Mouse (Mus musculus) midbrain, embryonic 11.5 days (tissue): ENCODE data around the gene Vps50. TPM values are rescaled to one million over a fixed set of nuclear protein-coding genes. Genes with fewer than 3 reads are reported as not detected.
A peak's percentile ranks its signal among the peaks of the same experiment; 100 is the strongest.
"Not testable (repeated sequence)": the region's sequence is repeated elsewhere in the genome, so short reads cannot be mapped to it uniquely, and the experiment has no call there.

ENCODE experiments used
- ATAC-seq: fragments of 200-750 bp; cut with Nextera tagmentation; 2 replicates; pipeline ENCODE4 v1.8.0; 2017; ENCODE audit warnings: moderate TSS enrichment, moderate library complexity; ENCODE audit not compliant: low FRiP score
- DNase-seq: peaks from one replicate; pipeline ENCODE4 v3.0.0; 2015; ENCODE audit warnings: low spot score; ENCODE audit errors: missing footprints
- H3K27ac ChIP-seq: fragments of 300-500 bp; sonication (generic); 2 replicates; pipeline ENCODE4 v1.5.1; 2014; ENCODE audit warnings: low read depth, low read length
- H3K27me3 ChIP-seq: fragments of 300-500 bp; sonication (generic); 2 replicates; pipeline ENCODE4 v1.6.1; 2014; ENCODE audit warnings: mild to moderate bottlenecking, low read length, moderate library complexity, mixed read lengths; ENCODE audit not compliant: control insufficient read depth, insufficient read depth
- H3K36me3 ChIP-seq: fragments of 300-500 bp; sonication (generic); 2 replicates; pipeline ENCODE4 v1.6.1; 2014; ENCODE audit warnings: mild to moderate bottlenecking, low read length, moderate library complexity, mixed read lengths; ENCODE audit not compliant: control insufficient read depth, insufficient read depth
- H3K4me1 ChIP-seq: fragments of 300-500 bp; sonication (generic); 2 replicates; pipeline ENCODE4 v1.6.1; 2014; ENCODE audit warnings: low read length; ENCODE audit not compliant: control insufficient read depth, insufficient read depth
- H3K4me2 ChIP-seq: fragments of 300-500 bp; sonication (generic); 2 replicates; pipeline ENCODE4 v1.6.1; 2014; ENCODE audit warnings: mild to moderate bottlenecking, moderate library complexity
- H3K4me3 ChIP-seq: fragments of 300-500 bp; sonication (generic); 2 replicates; pipeline ENCODE4 v1.5.1; 2014; ENCODE audit warnings: low read depth, low read length
- H3K9ac ChIP-seq: fragments of 300-500 bp; sonication (generic); 2 replicates; pipeline ENCODE4 v1.6.1; 2014; ENCODE audit warnings: low read length
- H3K9me3 ChIP-seq: fragments of 300-500 bp; sonication (generic); 2 replicates; pipeline ENCODE4 v1.6.1; 2016; ENCODE audit warnings: low read length; ENCODE audit not compliant: control insufficient read depth
- WGBS: fragments of 180-500 bp; shearing (Covaris S2); extraction: QIAGEN DNeasy Blood & Tissue Kit; methylation state at CpG from one replicate; pipeline ENCODE4 v1.1.7; 2014; 5-methylcytosine and 5-hydroxymethylcytosine counted together
- polyA plus RNA-seq: library from polyadenylated mRNA; unstranded; fragments of >200 nt; fragmentation: Nextera tagmentation; extraction: Ambion mirVana; gene quantifications from 2 replicates; pipeline ENCODE4 v1.2.1, GENCODE M21; 2014

The Vps50 gene
- polyA plus RNA-seq, 1 experiment from 2014 or later: 42.1 TPM

GRCm38 (mm10) chr6:3481705-3482104 lies 16.5 kb upstream of the Vps50 start:
- WGBS: 92% methylated on average over 3 of the region's 3 CpGs
- ATAC-seq (no peak), DNase-seq (no peak)
- no peaks in the 10 kb centered on the region for H3K9me3 ChIP-seq
- no peaks in the 10 kb centered on the region for H3K4me1 ChIP-seq
- H3K27me3 ChIP-seq: no peaks in the 10 kb centered on the region
- no peak overlapping the region for H3K27ac ChIP-seq
- no peak overlapping the region for H3K9ac ChIP-seq
- H3K4me3 ChIP-seq: no peak overlapping the region
- no peaks in the 10 kb centered on the region for H3K36me3 ChIP-seq
- no peak overlapping the region for H3K4me2 ChIP-seq

GRCm38 (mm10) chr6:3485133-3485532 lies 13.0 kb upstream of the Vps50 start:
- ATAC-seq (no peak), DNase-seq (no peak)
- 84% methylated on average over 3 of the region's 3 CpGs for WGBS

GRCm38 (mm10) chr6:3487355-3487754 lies 10.8 kb upstream of the Vps50 start:
- 95% methylated on average over 1 of the region's 1 CpGs for WGBS

More at GRCm38 (mm10) chr6:3485133-3485532, 13.0 kb upstream of the Vps50 start:
- no peak overlapping the region for H3K4me3 ChIP-seq
- H3K27ac ChIP-seq: no peak overlapping the region
- no peak overlapping the region for H3K9ac ChIP-seq
- no peaks in the 10 kb centered on the region for H3K27me3 ChIP-seq
- no peaks in the 10 kb centered on the region for H3K9me3 ChIP-seq
- H3K4me1 ChIP-seq: no peaks in the 10 kb centered on the region
- H3K4me2 ChIP-seq: no peak overlapping the region
- H3K36me3 ChIP-seq: no peaks in the 10 kb centered on the region

GRCm38 (mm10) chr6:3494285-3494684 lies 3.9 kb upstream of the Vps50 start:
- no peaks in the 10 kb centered on the region for H3K27me3 ChIP-seq
- no peak overlapping the region for H3K4me2 ChIP-seq
- H3K27ac ChIP-seq: no peak overlapping the region
- H3K9ac ChIP-seq: no peak overlapping the region
- peaks cover under 1% of the 10 kb centered on the region for H3K4me1 ChIP-seq
- DNase-seq (no peak), ATAC-seq (no peak)
- WGBS: 69% methylated on average over 5 of the region's 5 CpGs
- no peak overlapping the region for H3K4me3 ChIP-seq
- H3K9me3 ChIP-seq: no peaks in the 10 kb centered on the region
- no peaks in the 10 kb centered on the region for H3K36me3 ChIP-seq

More at GRCm38 (mm10) chr6:3487355-3487754, 10.8 kb upstream of the Vps50 start:
- no peak overlapping the region for H3K9ac ChIP-seq
- H3K4me1 ChIP-seq: no peaks in the 10 kb centered on the region
- no peaks in the 10 kb centered on the region for H3K9me3 ChIP-seq
- DNase-seq (no peak), ATAC-seq (no peak)
- no peak overlapping the region for H3K4me2 ChIP-seq
- H3K36me3 ChIP-seq: no peaks in the 10 kb centered on the region
- no peak overlapping the region for H3K27ac ChIP-seq
- no peak overlapping the region for H3K4me3 ChIP-seq
- no peaks in the 10 kb centered on the region for H3K27me3 ChIP-seq

GRCm38 (mm10) chr6:3496210-3496609 lies 2.0 kb upstream of the Vps50 start:
- H3K4me2 ChIP-seq: no peak overlapping the region
- no peak overlapping the region for H3K4me3 ChIP-seq
- H3K27ac ChIP-seq: no peak overlapping the region
- no peaks in the 10 kb centered on the region for H3K9me3 ChIP-seq
- H3K4me1 ChIP-seq: peaks cover 5% of the 10 kb centered on the region
- no peaks in the 10 kb centered on the region for H3K36me3 ChIP-seq
- H3K9ac ChIP-seq: no peak overlapping the region
- no peaks in the 10 kb centered on the region for H3K27me3 ChIP-seq
- 5% methylated on average over 2 of the region's 2 CpGs for WGBS
- DNase-seq: peak; percentile 93
- ATAC-seq: no peak

- ATAC-seq: no peak
- WGBS: 84% methylated on average over 3 of the region's 3 CpGs
Observed at GRCm38 (mm10) chr6:3500286-3500685, 2.1 kb downstream of the Vps50 start.

DNA sequence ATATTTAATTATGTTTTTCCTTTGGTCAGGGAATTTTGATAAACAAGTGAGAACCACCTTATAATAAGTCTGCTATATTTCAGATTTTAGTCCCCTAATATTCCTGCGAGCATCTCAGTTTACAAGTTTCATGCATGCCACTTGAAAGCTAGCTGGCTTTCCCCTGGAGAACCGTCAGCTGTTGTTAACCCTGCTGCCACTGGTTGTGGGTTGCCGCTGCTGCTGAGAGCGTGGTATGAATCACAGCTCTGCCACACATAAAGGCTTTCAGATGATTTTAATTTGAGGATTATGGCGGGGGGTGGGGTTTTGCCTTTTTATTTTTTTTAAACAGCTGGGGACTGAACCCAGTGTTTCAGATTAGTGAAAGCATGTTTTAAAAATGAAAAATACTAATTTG lies 7.1 kb downstream of the Vps50 start:
- no peak overlapping the region for H3K4me3 ChIP-seq
- DNase-seq (no peak), ATAC-seq (no peak)
- no peaks in the 10 kb centered on the region for H3K36me3 ChIP-seq
- H3K9ac ChIP-seq: no peak overlapping the region
- H3K27ac ChIP-seq: no peak overlapping the region
- H3K27me3 ChIP-seq: no peaks in the 10 kb centered on the region
- no peak overlapping the region for H3K4me2 ChIP-seq
- H3K4me1 ChIP-seq: no peaks in the 10 kb centered on the region
- H3K9me3 ChIP-seq: no peaks in the 10 kb centered on the region
- 86% methylated on average over 5 of the region's 5 CpGs for WGBS

More at GRCm38 (mm10) chr6:3500286-3500685, 2.1 kb downstream of the Vps50 start:
- no peaks in the 10 kb centered on the region for H3K27me3 ChIP-seq
- no peak overlapping the region for H3K27ac ChIP-seq
- no peak for DNase-seq
- no peak overlapping the region for H3K9ac ChIP-seq
- H3K4me2 ChIP-seq: no peak overlapping the region
- no peaks in the 10 kb centered on the region for H3K36me3 ChIP-seq
- H3K4me1 ChIP-seq: peaks cover 5% of the 10 kb centered on the region
- H3K9me3 ChIP-seq: no peaks in the 10 kb centered on the region
- no peak overlapping the region for H3K4me3 ChIP-seq

GRCm38 (mm10) chr6:3507078-3507477 lies 8.9 kb downstream of the Vps50 start:
- H3K27me3 ChIP-seq: no peaks in the 10 kb centered on the region
- WGBS: 91% methylated on average over 4 of the region's 4 CpGs
- no peak overlapping the region for H3K4me2 ChIP-seq

DNA sequence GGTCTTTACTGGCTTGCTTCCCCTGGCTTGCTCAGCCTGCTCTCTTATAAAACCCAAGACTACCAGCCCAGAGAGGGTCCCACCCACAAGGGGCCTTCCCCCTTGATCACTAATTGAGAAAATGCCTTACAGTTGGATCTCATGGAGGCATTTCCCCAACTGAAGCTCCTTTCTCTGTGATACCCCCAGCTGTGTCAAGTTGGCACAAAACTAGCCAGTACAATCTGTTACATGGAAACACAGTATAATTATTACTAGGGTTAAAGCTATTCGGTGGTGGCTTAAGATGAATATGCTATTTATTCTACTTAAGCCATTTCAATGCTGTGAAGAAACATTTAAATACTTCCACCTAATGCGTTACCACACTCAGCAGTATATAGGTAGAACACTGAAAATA lies 10.0 kb downstream of the Vps50 start:
- not testable (repeated sequence) for H3K27me3 ChIP-seq, H3K4me3 ChIP-seq, H3K9me3 ChIP-seq, ATAC-seq, H3K9ac ChIP-seq, H3K36me3 ChIP-seq, H3K4me1 ChIP-seq, H3K27ac ChIP-seq, DNase-seq, H3K4me2 ChIP-seq
- 94% methylated on average over 2 of the region's 2 CpGs for WGBS

More at GRCm38 (mm10) chr6:3507078-3507477, 8.9 kb downstream of the Vps50 start:
- H3K27ac ChIP-seq: no peak overlapping the region
- H3K4me3 ChIP-seq: no peak overlapping the region
- no peaks in the 10 kb centered on the region for H3K9me3 ChIP-seq
- H3K4me1 ChIP-seq: no peaks in the 10 kb centered on the region; the same call in 1 of the 2 replicates
- no peaks in the 10 kb centered on the region for H3K36me3 ChIP-seq
- no peak for ATAC-seq
- DNase-seq: no peak
- no peak overlapping the region for H3K9ac ChIP-seq
